Mouse (Mus musculus) myocyte (in vitro differentiated cells): Measurements from ENCODE around the gene Prkaa2.

Experiments
- CEBPB ChIP-seq: IDR thresholded peaks from 2 replicates; pipeline ENCODE4 v1.6.1; 2011; ENCODE audit warnings: mild to moderate bottlenecking, moderate library complexity; ENCODE audit not compliant: poor library complexity, insufficient read depth, severe bottlenecking
- E2F4 ChIP-seq: IDR thresholded peaks from one replicate; pipeline ENCODE4 v1.6.1; 2011; ENCODE audit warnings: mild to moderate bottlenecking, control low read depth, moderate library complexity; ENCODE audit not compliant: insufficient read depth
- MAX ChIP-seq: IDR thresholded peaks from one replicate; pipeline ENCODE4 v1.6.1; 2011; ENCODE audit warnings: low read depth, mild to moderate bottlenecking, control low read depth
- MYOG ChIP-seq, 3 experiments: IDR thresholded peaks; one replicate each; pipeline ENCODE4 v1.6.1; 2011; ENCODE audit warnings: control low read depth in 2 of 3, low read depth in 2 of 3, mild to moderate bottlenecking in 2 of 3; ENCODE audit not compliant: insufficient read length in 2 of 3, control insufficient read depth in 1 of 3, insufficient read depth in 1 of 3
- POLR2A ChIP-seq: IDR thresholded peaks from one replicate; pipeline ENCODE4 v1.6.1; 2011; ENCODE audit warnings: low read depth, mild to moderate bottlenecking, control low read depth, moderate library complexity; ENCODE audit not compliant: insufficient read length
- POLR2AphosphoS2 ChIP-seq: IDR thresholded peaks from one replicate; pipeline ENCODE4 v1.6.1; 2011; ENCODE audit warnings: low read depth, control low read depth; ENCODE audit not compliant: insufficient read length
- TCF12 ChIP-seq: IDR thresholded peaks from one replicate; pipeline ENCODE4 v1.6.1; 2011; ENCODE audit warnings: mild to moderate bottlenecking, control low read depth; ENCODE audit not compliant: poor library complexity, insufficient read depth, severe bottlenecking
- TCF3 ChIP-seq: IDR thresholded peaks from one replicate; pipeline ENCODE4 v1.6.1; 2011; ENCODE audit warnings: low read depth, control low read depth; ENCODE audit not compliant: insufficient read length
- USF1 ChIP-seq: IDR thresholded peaks from one replicate; pipeline ENCODE4 v1.6.1; 2011; ENCODE audit warnings: low read depth, mild to moderate bottlenecking, control low read depth, moderate library complexity

- TF ChIP-seq TCF12 (no peak), POLR2A (no peak), MYOG (IDR thresholded peaks at IDR 0.05; ENCODE audit: control insufficient read depth in 1 of 3, insufficient read depth in 1 of 3, insufficient read length in 2 of 3, low read depth in 2 of 3) (no peak), TCF3 (no peak), MAX (no peak), E2F4 (no peak), POLR2AphosphoS2 (no peak), USF1 (no peak), CEBPB (no peak)
These were observed 38.7 kb downstream of the Prkaa2 start for GRCm38 (mm10) chr4:105070982-105071381.
